Mouse (Mus musculus) cerebellum, postnatal 36 days (tissue): ENCODE results near the gene Spryd7.
A peak's percentile ranks its signal among the peaks of the same experiment; 100 is the strongest.
"Not testable (repeated sequence)": the region's sequence is repeated elsewhere in the genome, so short reads cannot be mapped to it uniquely, and the experiment has no call there.

Experiments
- DNase-seq, 2 experiments: peaks; one replicate each; pipeline ENCODE4 v3.0.0; 2021 to 2022; ENCODE audit warnings: mixed read lengths in 2 of 2

Spryd7 gene

DNA sequence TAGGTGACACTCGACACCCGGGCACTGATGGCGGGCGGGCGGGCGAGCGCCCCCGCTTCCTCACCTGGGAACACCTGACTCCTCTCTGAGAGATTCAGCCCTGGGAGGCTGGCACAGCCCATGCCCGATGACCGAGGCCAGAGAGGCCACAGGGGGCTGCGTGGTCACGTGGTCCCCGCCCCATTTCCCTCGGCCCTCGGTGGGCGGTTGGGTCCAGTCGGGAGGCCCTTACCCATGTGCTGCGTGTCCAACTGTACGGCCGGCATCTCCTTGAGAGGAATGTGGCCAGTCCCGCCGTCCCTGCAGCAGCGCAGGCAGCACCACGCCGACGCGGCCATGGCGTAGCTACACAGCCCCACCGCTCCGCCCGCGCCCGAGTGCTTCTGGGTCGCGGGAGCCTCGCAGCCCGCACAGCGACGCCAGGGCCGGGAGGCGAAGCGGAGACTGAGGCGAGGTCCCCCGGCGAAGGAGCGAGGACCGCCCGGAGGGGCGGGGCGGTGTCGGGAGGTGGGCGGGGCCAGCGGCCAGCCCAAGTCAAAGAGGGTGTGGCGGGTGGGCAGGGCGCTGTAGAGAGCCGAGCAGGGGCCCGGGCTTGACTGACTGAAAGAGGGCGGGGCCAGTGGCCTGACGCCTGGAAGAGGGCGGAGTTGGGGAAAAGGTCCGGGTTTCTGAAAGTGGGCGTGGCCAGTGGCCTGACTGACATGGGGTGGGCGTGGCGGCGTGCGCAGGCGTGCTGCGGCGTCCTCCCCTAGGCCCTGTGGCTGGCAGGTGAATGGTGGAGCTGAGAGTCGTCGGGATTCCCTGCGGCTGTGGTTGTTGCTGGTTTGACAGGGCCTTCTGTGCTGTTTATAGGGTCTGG is at the start of gene Spryd7:
Gene Spryd7, minus strand, starts transcription at position 598 of the 859 bp plus-strand sequence.
- peak; percentile 96 to 97 for DNase-seq

- DNase-seq: not testable (repeated sequence)
Measured at GRCm38 (mm10) chr14:61606088-61606487, 49.4 kb upstream of the Spryd7 start.

GRCm38 (mm10) chr14:61604081-61604480 is 47.4 kb upstream of the Spryd7 start:
- DNase-seq: no peak

GRCm38 (mm10) chr14:61603069-61603755 is 46.5 kb upstream of the Spryd7 start:
- no peak for DNase-seq

DNA sequence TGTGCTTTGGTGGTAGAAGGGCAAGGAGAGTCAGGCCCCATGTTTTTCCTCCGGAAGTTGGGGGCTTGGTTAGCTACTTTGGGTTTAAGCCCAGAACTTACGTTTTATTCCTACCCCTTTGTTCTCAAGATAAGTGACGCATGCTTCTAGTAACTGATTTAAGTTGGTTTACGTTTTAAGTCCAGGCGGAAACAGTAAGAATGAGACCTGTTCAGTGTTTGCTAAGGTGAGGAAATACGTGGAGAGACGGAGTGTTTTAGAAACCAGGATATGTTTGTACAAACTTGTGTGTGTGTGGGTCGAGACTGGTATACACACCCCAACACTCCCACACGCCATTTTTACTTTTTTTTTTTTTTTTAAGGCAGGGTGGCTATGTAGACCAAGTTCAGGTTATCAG is 44.7 kb upstream of the Spryd7 start:
- DNase-seq: no peak

DNA sequence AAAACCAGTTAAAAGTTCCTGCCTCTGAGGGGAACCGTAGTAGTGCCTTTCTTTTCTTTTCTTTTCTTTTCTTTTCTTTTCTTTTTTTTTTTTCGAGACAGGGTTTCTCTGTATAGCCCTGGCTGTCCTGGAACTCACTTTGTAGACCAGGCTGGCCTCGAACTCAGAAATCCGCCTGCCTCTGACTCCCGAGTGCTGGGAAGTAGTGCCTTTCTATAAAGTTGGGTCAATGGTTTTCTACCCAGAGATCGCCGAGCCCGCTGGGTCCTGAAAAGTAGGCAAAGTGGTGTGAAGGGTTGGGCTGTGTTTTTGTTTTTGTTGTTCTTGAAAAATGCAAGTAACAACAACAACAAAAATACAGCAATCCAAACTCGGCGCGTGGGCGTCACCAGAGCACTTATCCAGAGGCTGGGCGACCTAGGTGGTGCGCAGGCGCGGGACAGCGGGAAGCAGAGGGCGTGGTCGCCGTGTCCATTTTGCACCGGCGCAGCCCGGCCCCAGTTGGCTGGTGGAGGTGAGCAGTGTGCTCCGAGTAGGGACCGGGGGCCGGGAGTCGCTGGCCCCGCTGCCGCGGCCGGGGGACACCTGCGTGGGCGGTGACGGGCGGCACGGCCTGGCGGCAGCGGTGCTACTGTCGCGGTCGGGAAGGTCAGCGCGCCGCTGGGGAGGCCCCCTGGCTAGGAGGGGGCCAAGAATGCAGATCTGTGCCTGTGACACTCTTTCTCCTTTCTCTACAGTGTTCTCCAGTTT is 42.5 kb upstream of the Spryd7 start:
- peak; percentile 90 to 91 for DNase-seq

DNA sequence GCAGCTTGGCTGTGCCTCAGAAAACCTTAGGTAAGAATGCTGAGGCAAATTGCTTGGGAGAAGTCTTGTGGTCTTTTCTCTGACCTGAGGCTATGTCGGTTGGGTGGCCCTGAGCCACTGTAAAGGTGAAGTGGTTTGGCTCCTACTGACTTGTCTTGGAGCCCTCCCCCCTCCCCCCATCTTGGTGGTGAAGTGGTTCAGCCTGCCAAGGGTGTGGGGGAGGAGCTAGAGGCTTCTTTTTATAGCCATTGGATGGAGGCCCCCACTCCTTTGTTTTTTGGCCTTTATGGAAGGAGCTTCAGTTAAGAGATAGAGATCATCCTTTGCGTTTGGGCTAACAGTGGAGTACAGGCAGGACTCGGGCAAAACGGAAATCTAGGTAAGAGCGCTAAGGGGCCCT is 41.3 kb upstream of the Spryd7 start, which contains the start of gene Trim13:
Gene Trim13, plus strand, starts transcription at position 280 of the 400 bp plus-strand sequence.
- no peak for DNase-seq

DNA sequence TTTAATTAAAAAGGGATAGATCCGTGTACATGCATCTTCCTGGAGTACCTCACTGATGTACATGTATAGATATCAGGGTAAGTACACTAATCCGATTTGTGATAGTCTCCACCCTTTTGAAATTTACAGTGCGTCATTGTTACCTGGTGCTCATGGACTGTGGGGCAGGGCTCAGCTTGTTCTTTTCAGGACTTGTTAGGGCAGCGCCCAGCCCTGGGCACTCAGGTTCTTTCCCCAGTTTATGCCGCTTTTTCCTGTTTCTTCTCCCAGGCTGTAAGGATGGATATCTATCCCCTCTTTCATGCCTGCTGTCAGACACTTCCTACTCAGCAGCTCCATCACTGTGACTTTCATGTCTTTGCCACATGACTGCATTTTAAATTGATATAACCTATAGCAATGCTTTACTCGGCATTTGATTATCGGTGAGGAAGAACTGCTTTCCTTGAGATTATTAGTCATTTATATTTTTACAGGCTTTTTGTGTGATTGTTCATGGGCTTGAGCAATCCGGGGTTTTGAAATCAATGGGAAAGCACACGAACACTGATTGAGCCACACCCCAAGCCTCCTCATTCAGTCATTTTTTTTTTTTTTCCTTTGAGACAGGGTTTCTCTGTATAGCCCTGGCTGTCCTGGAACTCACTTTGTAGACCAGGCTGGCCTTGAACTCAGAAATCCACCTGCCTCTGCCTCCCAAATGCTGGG is 40.2 kb upstream of the Spryd7 start:
- no peak for DNase-seq

- no peak for DNase-seq
Measured at GRCm38 (mm10) chr14:61589288-61590065, 32.8 kb upstream of the Spryd7 start.

- DNase-seq: no peak
Measured at GRCm38 (mm10) chr14:61575941-61576340, 19.3 kb upstream of the Spryd7 start.

GRCm38 (mm10) chr14:61575066-61575465 is 18.4 kb upstream of the Spryd7 start:
- no peak for DNase-seq

DNA sequence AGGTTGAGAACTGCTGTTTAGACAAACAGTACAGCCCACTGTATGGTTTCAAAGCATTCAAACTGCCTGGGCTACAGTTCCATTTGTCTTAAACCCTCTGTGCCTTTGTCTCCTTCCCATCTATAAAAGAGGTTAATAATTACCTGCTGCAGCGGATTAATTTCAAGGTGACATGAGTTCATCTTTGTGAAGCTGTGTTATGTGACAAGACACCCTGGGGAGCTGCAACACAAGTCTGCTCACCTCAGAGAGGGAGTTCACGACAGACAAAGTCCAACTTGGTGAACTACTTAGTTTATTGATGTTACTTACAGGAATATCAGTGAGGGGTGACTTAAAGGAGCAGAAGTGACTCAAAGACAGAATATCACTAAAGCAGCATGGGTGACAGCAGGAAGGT is 15.4 kb upstream of the Spryd7 start:
- no peak for DNase-seq

DNA sequence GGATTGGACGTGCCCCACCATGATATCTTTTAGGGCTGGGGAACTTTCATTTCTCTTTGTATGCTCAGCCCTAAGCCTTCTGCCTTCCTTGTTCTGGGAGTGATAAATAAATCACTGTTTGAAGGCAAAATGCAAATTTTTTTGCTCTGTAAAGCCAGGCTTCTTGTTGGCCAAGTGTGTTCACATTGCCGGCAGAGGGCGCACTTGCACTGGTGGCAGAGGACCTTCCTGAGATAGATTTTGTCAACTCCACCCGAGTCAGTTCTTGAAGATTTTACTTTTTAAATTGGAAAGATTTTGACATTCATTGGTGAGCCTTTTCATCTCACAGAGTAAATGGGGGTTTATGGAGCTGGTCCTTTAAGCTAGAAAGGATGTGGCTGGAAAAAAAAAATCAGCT is 14.7 kb upstream of the Spryd7 start:
- peak; percentile 85 to 86 for DNase-seq

DNA sequence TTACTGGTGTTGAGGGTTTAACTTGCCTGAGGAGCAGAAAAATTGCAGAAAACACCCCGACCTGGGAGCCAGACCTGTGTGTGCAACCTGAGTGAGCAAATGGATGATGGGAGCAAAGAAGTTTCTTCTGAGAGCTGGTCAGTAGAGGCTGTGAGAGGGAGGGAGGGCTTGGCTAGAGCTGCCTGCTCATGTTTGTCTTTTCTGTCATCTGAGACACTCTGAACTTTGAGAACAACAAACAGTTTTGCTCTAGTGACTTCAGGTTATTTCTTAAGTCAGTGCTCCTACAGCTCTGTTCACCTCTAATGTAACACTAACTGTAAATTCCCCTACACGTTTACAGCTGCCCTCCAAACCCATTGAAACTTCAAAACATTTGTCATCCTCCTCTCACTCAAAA is 12.7 kb upstream of the Spryd7 start:
- DNase-seq: no peak

DNA sequence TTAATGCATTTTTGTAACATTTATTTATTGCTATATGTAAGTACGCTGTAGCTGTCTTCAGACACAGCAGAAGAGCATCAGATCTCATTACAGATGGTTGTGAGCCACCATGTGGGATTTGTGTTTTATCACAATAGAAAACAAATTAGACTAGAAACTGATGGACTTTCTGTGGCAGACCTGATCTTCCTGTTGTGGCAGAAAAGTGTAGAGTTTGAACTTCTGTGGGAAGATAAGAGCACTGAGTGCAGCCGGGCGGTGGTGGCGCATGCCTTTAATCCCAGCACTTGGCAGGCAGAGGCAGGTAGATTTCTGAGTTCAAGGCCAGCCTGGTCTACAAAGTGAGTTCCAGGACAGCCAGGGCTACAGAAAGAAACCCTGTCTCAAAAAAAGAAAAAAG is 9.5 kb upstream of the Spryd7 start:
- not testable (repeated sequence) for DNase-seq

DNA sequence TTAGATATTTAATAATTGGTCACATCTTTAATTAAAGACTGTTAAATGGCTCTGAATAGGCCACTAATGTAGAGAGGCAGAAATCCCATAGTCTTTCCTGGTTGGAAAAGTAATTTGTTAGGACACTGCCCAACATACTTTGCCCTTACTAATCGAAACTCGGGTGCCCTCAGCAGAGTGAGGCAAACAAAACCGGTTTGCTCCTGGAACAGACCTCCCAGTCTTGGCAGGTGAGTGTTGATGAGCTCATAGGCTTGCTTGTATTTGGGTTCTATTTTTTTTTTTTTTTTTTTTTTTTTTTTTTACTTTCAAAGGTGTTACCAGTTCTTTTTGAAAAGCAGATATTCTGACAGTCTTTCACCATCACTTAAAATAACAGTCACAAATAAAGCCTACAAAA is 3.2 kb upstream of the Spryd7 start:
- no peak for DNase-seq

DNA sequence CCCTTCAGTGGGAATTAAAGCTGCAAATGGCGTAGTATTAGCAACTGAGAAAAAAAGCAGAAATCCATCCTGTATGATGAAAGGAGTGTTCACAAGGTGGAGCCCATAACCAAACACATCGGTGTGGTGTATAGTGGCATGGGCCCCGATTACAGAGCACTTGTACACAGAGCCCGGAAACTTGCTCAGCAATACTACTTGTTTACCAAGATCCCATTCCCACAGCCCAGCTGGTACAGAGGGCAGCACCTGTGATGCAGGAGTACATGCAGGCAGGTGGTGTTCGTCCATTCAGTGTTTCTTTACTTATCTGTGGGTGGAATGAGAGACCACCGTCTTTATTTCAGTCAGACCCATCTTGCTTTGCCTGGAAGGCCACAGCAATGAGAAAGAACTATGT is 2.2 kb upstream of the Spryd7 start:
- no peak for DNase-seq

- no peak for DNase-seq
Measured at GRCm38 (mm10) chr14:61555931-61556288, 776 bp downstream of the Spryd7 start.

GRCm38 (mm10) chr14:61548614-61549013 is 8.1 kb downstream of the Spryd7 start:
- DNase-seq: no peak

- DNase-seq: not testable (repeated sequence)
Measured at GRCm38 (mm10) chr14:61537772-61538171, 18.9 kb downstream of the Spryd7 start.

DNA sequence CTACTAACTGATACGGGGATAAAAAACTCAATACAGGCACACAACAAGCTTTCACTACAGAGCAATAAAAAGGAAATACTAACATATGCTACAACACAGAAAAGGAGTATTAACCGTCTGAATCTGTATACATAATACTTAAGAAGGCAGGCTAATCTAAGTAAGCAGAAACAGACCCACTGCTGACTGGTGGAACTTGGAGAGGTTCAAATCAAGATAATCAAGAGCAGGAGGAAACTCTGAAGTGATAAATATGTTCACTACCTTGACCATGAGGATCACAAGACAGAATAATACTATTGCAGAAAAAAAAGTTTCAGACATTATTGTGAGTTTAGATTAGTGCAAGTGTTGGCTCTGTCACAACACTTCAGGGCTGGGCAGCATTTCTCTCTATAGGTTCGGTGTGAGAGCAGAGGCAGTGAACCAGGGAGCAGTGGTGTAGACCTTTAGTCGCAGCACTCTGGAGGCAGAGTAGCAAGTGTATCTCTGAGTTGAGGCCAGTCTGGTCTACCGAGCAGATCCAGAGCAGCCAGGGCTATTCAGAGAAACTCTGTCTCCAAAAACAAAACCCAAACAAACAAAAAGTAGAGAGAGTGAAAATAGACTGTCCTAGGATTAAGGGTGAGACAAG is 19.9 kb downstream of the Spryd7 start:
- no peak for DNase-seq
